Mouse (Mus musculus) retina, postnatal 7 days (tissue): ENCODE data around the gene Atp5d.
"Not testable (repeated sequence)": the region's sequence is repeated elsewhere in the genome, so short reads cannot be mapped to it uniquely, and the experiment has no call there.

Experiments
- DNase-seq: peaks from one replicate; pipeline ENCODE4 v3.0.0-alpha.2; 2012; ENCODE audit warnings: low read depth, low spot score

Atp5d gene

GRCm38 (mm10) chr10:80165392-80166128 is 27.1 kb downstream of the Atp5d start, which contains the start of gene Cirbp:
TSS of gene Cirbp (plus strand) at chr10:80165985.
- DNase-seq, result peak; percentile 49

- not testable (repeated sequence) for DNase-seq
Observed at GRCm38 (mm10) chr10:80166136-80166535, 27.7 kb downstream of the Atp5d start.

GRCm38 (mm10) chr10:80167460-80168037 is 29.1 kb downstream of the Atp5d start:
- peak; percentile 99 for DNase-seq

- peak; percentile 84 for DNase-seq
Observed at GRCm38 (mm10) chr10:80168038-80168661, 29.7 kb downstream of the Atp5d start.

GRCm38 (mm10) chr10:80169070-80169469 is 30.6 kb downstream of the Atp5d start:
- DNase-seq, result no peak

- DNase-seq, result no peak
Observed at GRCm38 (mm10) chr10:80169651-80170050, 31.2 kb downstream of the Atp5d start.

GRCm38 (mm10) chr10:80170052-80170451 is 31.6 kb downstream of the Atp5d start:
- no peak for DNase-seq

- DNase-seq, result no peak
Observed at GRCm38 (mm10) chr10:80170601-80171021, 32.2 kb downstream of the Atp5d start.

GRCm38 (mm10) chr10:80171252-80171651 is 32.8 kb downstream of the Atp5d start:
- DNase-seq, result no peak

- no peak for DNase-seq
Observed at GRCm38 (mm10) chr10:80171760-80172526, 33.5 kb downstream of the Atp5d start.

- no peak for DNase-seq
Observed at GRCm38 (mm10) chr10:80172527-80173292, 34.3 kb downstream of the Atp5d start, which contains the start of gene 1600002K03Rik. TSS of gene 1600002K03Rik (plus strand) at chr10:80172944.

GRCm38 (mm10) chr10:80173358-80173757 is 34.9 kb downstream of the Atp5d start:
- no peak for DNase-seq

- no peak for DNase-seq
Observed at GRCm38 (mm10) chr10:80173955-80174640, 35.7 kb downstream of the Atp5d start.

- no peak for DNase-seq
Observed at GRCm38 (mm10) chr10:80174705-80175104, 36.3 kb downstream of the Atp5d start.

- no peak for DNase-seq
Observed at GRCm38 (mm10) chr10:80175536-80176269, 37.3 kb downstream of the Atp5d start.

GRCm38 (mm10) chr10:80176270-80176834 is 37.9 kb downstream of the Atp5d start:
- DNase-seq, result no peak

GRCm38 (mm10) chr10:80177441-80178279 is 39.2 kb downstream of the Atp5d start:
- no peak for DNase-seq
